Mouse (Mus musculus) kidney, adult 10 weeks (tissue): Measurements from ENCODE around the gene Gbp8. TPM values are rescaled to one million over a fixed set of nuclear protein-coding genes. Genes with fewer than 3 reads are reported as not detected.

Experiments
- polyA plus RNA-seq: library from polyadenylated mRNA; stranded (reverse); fragments of 350-450 nt; fragmentation: Illumina TruSeq; extraction: RNeasy Lipid Tissue Mini Kit (QIAGEN cat#74804); gene quantifications from one replicate; pipeline ENCODE4 v1.2.3, GENCODE M21; 2014; ENCODE audit warnings: low read depth, low replicate concordance

Gbp8 gene
- 0.69 TPM for polyA plus RNA-seq

GRCm38 (mm10) chr5:105139409-105140088 lies at the start of gene Gbp8, which contains the start of the genes Gbp9 and Gbp4:
Gene Gbp8 (minus strand): TSS chr5:105139540.
Gene Gbp9 (minus strand): TSS chr5:105139539.
Gene Gbp4 (minus strand): TSS chr5:105139586.

GRCm38 (mm10) chr5:104982535-104982934 lies 156.8 kb downstream of the Gbp8 start, which contains the start of gene Abcg3:
Gene Abcg3 (minus strand): TSS chr5:104982718.

Other genes starting within 250 kb of the Gbp8 start
- 0.81 TPM for gene Abcg3, start 156.8 kb downstream of the Gbp8 start, polyA plus RNA-seq
- 13.1 TPM for gene Gbp9, start within 50 bp of the Gbp8 start, polyA plus RNA-seq
- gene Gbp4, start within 50 bp of the Gbp8 start, polyA plus RNA-seq, result 6.5 TPM
- gene Gbp10, start 100.0 kb upstream of the Gbp8 start, polyA plus RNA-seq, result 2.3 TPM
- gene Gm43302, start 154.2 kb upstream of the Gbp8 start, polyA plus RNA-seq, result 1.2 TPM
- gene Gbp6, start 154.2 kb upstream of the Gbp8 start, polyA plus RNA-seq, result 13.9 TPM